Mouse (Mus musculus) kidney, embryonic 15.5 days (tissue): ENCODE data around the gene Cflar. TPM values are rescaled to one million over a fixed set of nuclear protein-coding genes. Genes with fewer than 3 reads are reported as not detected.

Source experiments
- ATAC-seq: fragments of 200-750 bp; cut with Nextera tagmentation; replicated peaks from 2 replicates; pipeline ENCODE4 v1.8.0; 2017; ENCODE audit warnings: moderate TSS enrichment; ENCODE audit not compliant: low FRiP score
- H3K27ac ChIP-seq: fragments of 300-500 bp; sonication (generic); 2 replicates; pipeline ENCODE4 v1.5.1; 2015; ENCODE audit warnings: mild to moderate bottlenecking, inconsistent platforms
- H3K27me3 ChIP-seq: fragments of 300-500 bp; sonication (generic); 2 replicates; pipeline ENCODE4 v1.6.1; 2015; ENCODE audit warnings: inconsistent platforms
- H3K36me3 ChIP-seq: fragments of 300-500 bp; sonication (generic); 2 replicates; pipeline ENCODE4 v1.6.1; 2015; ENCODE audit warnings: inconsistent platforms
- H3K4me1 ChIP-seq: fragments of 300-500 bp; sonication (generic); 2 replicates; pipeline ENCODE4 v1.6.1; 2015; ENCODE audit warnings: inconsistent platforms
- H3K4me2 ChIP-seq: fragments of 300-500 bp; sonication (generic); 2 replicates; pipeline ENCODE4 v1.6.1; 2015; ENCODE audit warnings: moderate library complexity, mild to moderate bottlenecking, inconsistent platforms
- H3K4me3 ChIP-seq: fragments of 300-500 bp; sonication (generic); replicated peaks from 2 replicates; pipeline ENCODE4 v1.5.1; 2015; ENCODE audit warnings: mild to moderate bottlenecking, inconsistent platforms
- H3K9ac ChIP-seq: fragments of 300-500 bp; sonication (generic); 2 replicates; pipeline ENCODE4 v1.6.1; 2015; ENCODE audit warnings: mild to moderate bottlenecking, inconsistent platforms
- H3K9me3 ChIP-seq: fragments of 300-500 bp; sonication (generic); replicated peaks from 2 replicates; pipeline ENCODE4 v1.6.1; 2016; ENCODE audit warnings: inconsistent platforms
- WGBS: fragments of 180-500 bp; shearing (Covaris S2); methylation state at CpG from one replicate; pipeline ENCODE4 v1.1.7; 2015; ENCODE audit warnings: mixed read lengths; 5-methylcytosine and 5-hydroxymethylcytosine counted together
- polyA plus RNA-seq: library from polyadenylated mRNA; unstranded; fragments of >200 nt; fragmentation: Nextera tagmentation; extraction: Ambion mirVana; gene quantifications from 2 replicates; pipeline ENCODE4 v1.2.1, GENCODE M21; 2015

The Cflar gene
- polyA plus RNA-seq, 1 experiment from 2014 or later = 48.1 TPM

GRCm38 (mm10) chr1:58723809-58724405 is 12.6 kb downstream of the Cflar start:
- peak overlapping the region; percentile 41 for H3K27ac ChIP-seq

GRCm38 (mm10) chr1:58724533-58724932 is 13.2 kb downstream of the Cflar start:
- WGBS = 38% methylated on average over 7 of the region's 9 CpGs
- H3K9ac ChIP-seq = no peak overlapping the region
- no peak overlapping the region for H3K27ac ChIP-seq
- no peak overlapping the region for H3K4me3 ChIP-seq
- H3K9me3 ChIP-seq = no peaks in the 10 kb centered on the region
- H3K27me3 ChIP-seq = no peaks in the 10 kb centered on the region
- peaks cover 57% of the 10 kb centered on the region for H3K36me3 ChIP-seq
- no peak for ATAC-seq
- H3K4me1 ChIP-seq = peaks cover 19% of the 10 kb centered on the region
- H3K4me2 ChIP-seq = no peak overlapping the region; the same call in 1 of the 2 replicates

More at GRCm38 (mm10) chr1:58723809-58724405, 12.6 kb downstream of the Cflar start:
- Histone ChIP-seq H3K4me1 (peaks cover 21% of the 10 kb centered on the region), H3K36me3 (peaks cover 57% of the 10 kb centered on the region), H3K4me3 (no peak overlapping the region), H3K9me3 (no peaks in the 10 kb centered on the region), H3K27me3 (no peaks in the 10 kb centered on the region), H3K4me2 (peak overlapping the region; percentile 28), H3K9ac (no peak overlapping the region)
- 35% methylated on average over 7 of the region's 7 CpGs for WGBS
- ATAC-seq = no peak

GRCm38 (mm10) chr1:58725095-58725494 is 13.8 kb downstream of the Cflar start:
- ATAC-seq = no peak
- H3K9me3 ChIP-seq = no peaks in the 10 kb centered on the region
- H3K36me3 ChIP-seq = peaks cover 58% of the 10 kb centered on the region
- no peak overlapping the region for H3K4me2 ChIP-seq
- H3K27me3 ChIP-seq = no peaks in the 10 kb centered on the region
- H3K4me1 ChIP-seq = peaks cover 19% of the 10 kb centered on the region
- no peak overlapping the region for H3K4me3 ChIP-seq
- no peak overlapping the region for H3K9ac ChIP-seq
- H3K27ac ChIP-seq = no peak overlapping the region

GRCm38 (mm10) chr1:58725767-58726166 is 14.5 kb downstream of the Cflar start:
- ATAC-seq = no peak
- no peak overlapping the region for H3K4me3 ChIP-seq
- H3K4me2 ChIP-seq = no peak overlapping the region
- H3K4me1 ChIP-seq = peaks cover 19% of the 10 kb centered on the region
- H3K27ac ChIP-seq = no peak overlapping the region
- H3K36me3 ChIP-seq = peaks cover 61% of the 10 kb centered on the region
- WGBS = 82% methylated on average over 5 of the region's 5 CpGs
- no peak overlapping the region for H3K9ac ChIP-seq
- no peaks in the 10 kb centered on the region for H3K9me3 ChIP-seq
- H3K27me3 ChIP-seq = no peaks in the 10 kb centered on the region

GRCm38 (mm10) chr1:58727019-58727746 is 15.9 kb downstream of the Cflar start:
- Histone ChIP-seq H3K9me3 (no peaks in the 10 kb centered on the region), H3K4me1 (peaks cover 19% of the 10 kb centered on the region), H3K27me3 (no peaks in the 10 kb centered on the region), H3K4me2 (no peak overlapping the region), H3K36me3 (peaks cover 68% of the 10 kb centered on the region), H3K9ac (no peak overlapping the region), H3K27ac (0 out of 2 replicates have a peak overlapping the region, but pooled peaks have one; percentile 29), H3K4me3 (no peak overlapping the region)
- no peak for ATAC-seq
- WGBS = 92% methylated on average over 1 of the region's 1 CpGs

- no peak overlapping the region for H3K27ac ChIP-seq
Observed at GRCm38 (mm10) chr1:58727747-58728589, 16.7 kb downstream of the Cflar start.

GRCm38 (mm10) chr1:58728590-58728868 is 17.2 kb downstream of the Cflar start:
- Histone ChIP-seq H3K4me2 (no peak overlapping the region), H3K4me1 (peaks cover 12% of the 10 kb centered on the region), H3K9me3 (no peaks in the 10 kb centered on the region), H3K9ac (no peak overlapping the region), H3K4me3 (no peak overlapping the region), H3K36me3 (peaks cover 65% of the 10 kb centered on the region), H3K27me3 (no peaks in the 10 kb centered on the region), H3K27ac (no peak overlapping the region)
- WGBS = 93% methylated on average over 3 of the region's 3 CpGs
- ATAC-seq = no peak

More at GRCm38 (mm10) chr1:58727747-58728589, 16.7 kb downstream of the Cflar start:
- Histone ChIP-seq H3K4me3 (no peak overlapping the region), H3K36me3 (peaks cover 60% of the 10 kb centered on the region), H3K4me1 (peaks cover 18% of the 10 kb centered on the region), H3K9me3 (no peaks in the 10 kb centered on the region), H3K4me2 (no peak overlapping the region), H3K27me3 (no peaks in the 10 kb centered on the region), H3K9ac (no peak overlapping the region)
- 92% methylated on average over 10 of the region's 10 CpGs for WGBS
- ATAC-seq = no peak

- Histone ChIP-seq H3K27me3 (no peaks in the 10 kb centered on the region), H3K36me3 (peaks cover 86% of the 10 kb centered on the region), H3K9me3 (no peaks in the 10 kb centered on the region), H3K4me2 (no peak overlapping the region), H3K9ac (no peak overlapping the region), H3K4me1 (no peaks in the 10 kb centered on the region), H3K4me3 (no peak overlapping the region), H3K27ac (peak overlapping the region; percentile 70)
- 89% methylated on average over 2 of the region's 2 CpGs for WGBS
- ATAC-seq = peak; percentile 71
Observed at GRCm38 (mm10) chr1:58733636-58734035, 22.3 kb downstream of the Cflar start.

GRCm38 (mm10) chr1:58734043-58734920 is 23.0 kb downstream of the Cflar start:
- no peak for ATAC-seq
- Histone ChIP-seq H3K9ac (no peak overlapping the region), H3K4me3 (no peak overlapping the region), H3K4me1 (no peaks in the 10 kb centered on the region), H3K4me2 (no peak overlapping the region), H3K27ac (peak overlapping the region; percentile 70), H3K36me3 (peaks cover 84% of the 10 kb centered on the region), H3K9me3 (no peaks in the 10 kb centered on the region), H3K27me3 (no peaks in the 10 kb centered on the region)
- 93% methylated on average over 11 of the region's 11 CpGs for WGBS

GRCm38 (mm10) chr1:58735962-58736361 is 24.7 kb downstream of the Cflar start:
- H3K27me3 ChIP-seq = no peaks in the 10 kb centered on the region
- H3K36me3 ChIP-seq = peaks cover 87% of the 10 kb centered on the region
- 80% methylated on average over 7 of the region's 7 CpGs for WGBS
- no peak overlapping the region for H3K4me3 ChIP-seq
- no peak for ATAC-seq
- H3K4me1 ChIP-seq = no peaks in the 10 kb centered on the region
- no peaks in the 10 kb centered on the region for H3K9me3 ChIP-seq
- no peak overlapping the region for H3K4me2 ChIP-seq
- no peak overlapping the region for H3K9ac ChIP-seq
- H3K27ac ChIP-seq = 0 out of 2 replicates have a peak overlapping the region, but pooled peaks have one; percentile 41

GRCm38 (mm10) chr1:58736968-58737367 is 25.7 kb downstream of the Cflar start:
- no peaks in the 10 kb centered on the region for H3K9me3 ChIP-seq
- WGBS = 93% methylated on average over 22 of the region's 22 CpGs
- no peak overlapping the region for H3K27ac ChIP-seq

More at GRCm38 (mm10) chr1:58736968-58737367, 25.7 kb downstream of the Cflar start:
- H3K4me1 ChIP-seq = no peaks in the 10 kb centered on the region
- ATAC-seq = no peak
- no peak overlapping the region for H3K4me2 ChIP-seq
- H3K9ac ChIP-seq = no peak overlapping the region
- no peak overlapping the region for H3K4me3 ChIP-seq
- no peaks in the 10 kb centered on the region for H3K27me3 ChIP-seq
- peaks cover 87% of the 10 kb centered on the region for H3K36me3 ChIP-seq
